Mouse (Mus musculus) testis, adult 2 months (tissue): ENCODE results near the gene Myh9. TPM values are rescaled to one million over a fixed set of nuclear protein-coding genes. Genes with fewer than 3 reads are reported as not detected.
A peak's percentile ranks its signal among the peaks of the same experiment; 100 is the strongest.
"Not testable (repeated sequence)": the region's sequence is repeated elsewhere in the genome, so short reads cannot be mapped to it uniquely, and the experiment has no call there.

Experiments used
- H3K27ac ChIP-seq: fragments of 200-500 bp; 2 replicates; pipeline ENCODE4 v1.5.1; 2012; ENCODE audit warnings: low read depth, low read length; ENCODE audit not compliant: control insufficient read depth, insufficient read depth
- H3K27me3 ChIP-seq: fragments of 200-500 bp; 2 replicates; pipeline ENCODE4 v1.6.1; 2012; ENCODE audit warnings: mild to moderate bottlenecking, low read length, moderate library complexity; ENCODE audit not compliant: control insufficient read depth, insufficient read depth
- H3K36me3 ChIP-seq: fragments of 200-500 bp; 2 replicates; pipeline ENCODE4 v1.6.1; 2012; ENCODE audit warnings: mild to moderate bottlenecking, low read length; ENCODE audit not compliant: control insufficient read depth, insufficient read depth
- H3K4me1 ChIP-seq: fragments of 200-500 bp; 2 replicates; pipeline ENCODE4 v1.6.1; 2012; ENCODE audit warnings: low read length; ENCODE audit not compliant: control insufficient read depth, insufficient read depth
- H3K4me3 ChIP-seq: fragments of 200-500 bp; 2 replicates; pipeline ENCODE4 v1.5.1; 2012; ENCODE audit warnings: low read depth, mild to moderate bottlenecking, low read length, moderate library complexity, mixed read lengths; ENCODE audit not compliant: control insufficient read depth
- CTCF ChIP-seq: fragments of 200-500 bp; IDR thresholded peaks from 2 replicates; pipeline ENCODE4 v1.5.1; 2012; ENCODE audit warnings: low read depth, mild to moderate bottlenecking, inconsistent platforms, low read length, moderate library complexity; ENCODE audit not compliant: control insufficient read depth, insufficient read depth, insufficient replicate concordance
- POLR2A ChIP-seq: fragments of 200-500 bp; IDR thresholded peaks from 2 replicates; pipeline ENCODE4 v1.6.1; 2012; ENCODE audit warnings: low read depth, mild to moderate bottlenecking, inconsistent platforms, low read length, moderate library complexity; ENCODE audit not compliant: control insufficient read depth
- polyA plus RNA-seq: library from polyadenylated mRNA; depleted of rRNA; stranded (reverse); fragments of >200 nt; gene quantifications from 2 replicates; pipeline ENCODE4 v1.2.3, GENCODE M21; 2012

The Myh9 gene
- polyA plus RNA-seq, 1 experiment, result 4.5 TPM

GRCm38 (mm10) chr15:77749717-77750116 lies 92.3 kb downstream of the Myh9 start:
- Histone ChIP-seq H3K4me1 (no peaks in the 10 kb centered on the region), H3K27me3 (no peaks in the 10 kb centered on the region), H3K36me3 (no peaks in the 10 kb centered on the region), H3K27ac (no peak overlapping the region), H3K4me3 (no peak overlapping the region)
- TF ChIP-seq CTCF (no peak), POLR2A (no peak)

DNA sequence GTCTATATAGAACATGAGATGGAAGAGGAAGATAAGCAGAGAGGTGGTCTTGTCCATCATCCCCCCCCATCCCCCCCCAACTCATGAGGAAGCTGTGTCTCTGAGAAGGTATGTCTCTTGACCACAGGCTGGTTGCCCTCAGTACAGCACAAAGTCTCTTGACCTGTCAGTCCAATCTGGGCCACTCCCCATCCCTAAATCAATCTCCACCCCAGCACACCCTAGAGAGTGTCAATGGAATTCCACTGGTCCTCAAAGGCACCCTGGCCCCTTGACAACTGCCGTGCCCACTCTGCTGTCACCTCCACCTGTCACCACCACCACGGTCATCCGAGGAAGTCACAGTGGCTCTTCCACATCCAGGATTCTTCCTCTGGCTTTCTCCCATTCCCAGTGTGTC lies 93.6 kb downstream of the Myh9 start:
- H3K4me1 ChIP-seq, result no peaks in the 10 kb centered on the region

DNA sequence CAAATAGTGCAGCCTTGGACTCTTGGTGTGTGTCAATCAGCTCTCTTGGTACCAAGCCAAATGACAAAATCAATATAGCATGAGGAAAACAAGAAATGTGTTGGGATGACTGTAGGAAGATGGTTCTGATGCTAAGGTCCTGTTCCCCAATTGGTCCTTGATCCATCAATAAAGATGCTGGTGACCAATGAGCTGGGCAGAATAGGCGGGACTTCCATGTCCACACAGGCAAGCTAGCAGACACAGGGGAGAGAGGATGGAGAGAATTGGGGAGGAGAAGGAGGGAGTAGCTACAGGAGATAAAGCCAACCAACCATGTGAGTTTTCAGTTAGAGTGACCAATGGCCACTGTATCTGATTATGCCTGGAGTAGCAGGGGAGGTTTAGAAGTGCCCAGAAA lies 95.6 kb downstream of the Myh9 start:
- no peak overlapping the region for H3K27ac ChIP-seq
- H3K36me3 ChIP-seq, result no peaks in the 10 kb centered on the region
- no peaks in the 10 kb centered on the region for H3K4me1 ChIP-seq
- no peaks in the 10 kb centered on the region for H3K27me3 ChIP-seq
- H3K4me3 ChIP-seq, result no peak overlapping the region
- no peak for TF ChIP-seq CTCF
- no peak for TF ChIP-seq POLR2A

More for the DNA sequence above, 93.6 kb downstream of the Myh9 start:
- H3K36me3 ChIP-seq, result no peaks in the 10 kb centered on the region
- no peak overlapping the region for H3K4me3 ChIP-seq
- H3K27me3 ChIP-seq, result no peaks in the 10 kb centered on the region
- H3K27ac ChIP-seq, result no peak overlapping the region
- no peak for TF ChIP-seq CTCF
- no peak for TF ChIP-seq POLR2A

DNA sequence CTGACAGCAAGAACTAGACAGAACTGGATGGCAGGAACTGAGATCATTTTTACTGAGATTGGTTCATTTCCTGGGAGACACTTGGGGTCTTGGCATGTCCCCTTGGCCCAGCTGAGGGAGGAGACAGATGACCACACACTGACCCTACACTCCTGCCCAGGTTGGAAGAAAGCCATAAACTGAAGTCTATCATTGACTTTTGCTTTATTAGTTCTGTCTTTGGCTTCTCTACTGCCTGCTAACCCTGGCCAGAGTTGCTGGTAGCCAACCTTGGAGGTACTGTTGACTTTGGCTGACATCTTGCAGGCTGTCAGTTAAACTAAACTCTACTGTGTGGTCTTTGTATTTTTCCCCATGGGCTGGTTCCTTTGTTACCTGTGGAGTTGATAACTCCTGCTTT lies 96.9 kb downstream of the Myh9 start:
- TF ChIP-seq CTCF (no peak), POLR2A (no peak)
- no peak overlapping the region for H3K27ac ChIP-seq
- no peaks in the 10 kb centered on the region for H3K27me3 ChIP-seq
- H3K4me1 ChIP-seq, result no peaks in the 10 kb centered on the region
- no peak overlapping the region for H3K4me3 ChIP-seq
- no peaks in the 10 kb centered on the region for H3K36me3 ChIP-seq

DNA sequence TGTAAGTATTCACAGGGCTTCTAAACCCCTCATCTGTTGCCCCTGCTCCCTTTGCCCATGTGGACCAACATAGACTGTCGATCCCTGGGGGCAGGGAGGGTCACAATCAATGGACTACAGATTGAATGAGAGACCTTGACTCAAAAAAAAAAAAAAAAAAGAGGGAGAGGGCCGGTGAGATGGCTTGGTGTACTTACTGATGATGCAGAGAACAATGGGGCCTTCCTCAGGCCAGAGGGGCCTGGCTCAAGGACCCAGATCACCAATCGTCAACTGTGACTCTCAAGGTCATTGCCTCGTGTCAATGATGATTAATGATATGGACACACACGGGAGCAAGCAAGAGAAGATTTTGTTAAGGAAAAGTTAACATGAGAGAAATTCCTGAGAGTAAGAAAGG lies 97.3 kb downstream of the Myh9 start:
- Histone ChIP-seq H3K27ac (no peak overlapping the region), H3K4me3 (no peak overlapping the region), H3K4me1 (no peaks in the 10 kb centered on the region), H3K36me3 (no peaks in the 10 kb centered on the region), H3K27me3 (no peaks in the 10 kb centered on the region)
- no peak for TF ChIP-seq POLR2A
- no peak for TF ChIP-seq CTCF

- not testable (repeated sequence) for H3K4me1 ChIP-seq, H3K27me3 ChIP-seq, H3K27ac ChIP-seq, H3K36me3 ChIP-seq, H3K4me3 ChIP-seq
Observed at GRCm38 (mm10) chr15:77741556-77741955, 100.4 kb downstream of the Myh9 start.

- H3K4me1 ChIP-seq, result no peaks in the 10 kb centered on the region
- TF ChIP-seq POLR2A, result no peak
- TF ChIP-seq CTCF, result peak; percentile 11; the same call in 1 of the 2 replicates
- H3K36me3 ChIP-seq, result no peaks in the 10 kb centered on the region
- no peak overlapping the region for H3K4me3 ChIP-seq
- H3K27me3 ChIP-seq, result no peaks in the 10 kb centered on the region
- no peak overlapping the region for H3K27ac ChIP-seq
Observed at GRCm38 (mm10) chr15:77740511-77741297, 101.3 kb downstream of the Myh9 start.

- not testable (repeated sequence) for H3K4me3 ChIP-seq, H3K27ac ChIP-seq, H3K36me3 ChIP-seq, H3K4me1 ChIP-seq, H3K27me3 ChIP-seq
Observed at GRCm38 (mm10) chr15:77733903-77734302, 108.1 kb downstream of the Myh9 start.

GRCm38 (mm10) chr15:77733380-77733779 lies 108.6 kb downstream of the Myh9 start:
- not testable (repeated sequence) for H3K36me3 ChIP-seq, H3K4me1 ChIP-seq, H3K27ac ChIP-seq, H3K4me3 ChIP-seq, H3K27me3 ChIP-seq

DNA sequence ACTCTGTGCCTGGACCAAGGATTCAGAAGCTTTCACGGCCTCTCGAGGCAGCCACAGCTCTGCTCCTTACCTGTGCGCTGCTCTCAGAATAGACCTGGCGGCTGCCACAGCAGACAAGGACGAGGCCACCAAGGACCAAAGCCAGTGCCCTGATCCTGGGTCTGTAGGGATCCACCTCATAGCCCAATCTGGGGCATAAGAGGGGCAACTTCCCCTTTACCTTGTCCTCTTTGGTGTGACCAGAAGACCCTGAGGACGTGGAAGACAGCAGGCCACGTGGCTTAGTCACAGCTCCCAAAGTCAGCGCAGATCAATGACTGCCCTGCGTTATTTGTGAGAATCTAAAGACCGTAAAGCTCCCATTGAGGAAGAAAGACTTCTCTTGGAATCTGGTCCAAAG lies 109.1 kb downstream of the Myh9 start:
- H3K36me3 ChIP-seq, H3K27me3 ChIP-seq, H3K4me3 ChIP-seq, H3K27ac ChIP-seq, H3K4me1 ChIP-seq: not testable (repeated sequence)
